Mouse (Mus musculus): ENCODE data around the gene Exph5. TPM values are rescaled to one million over a fixed set of nuclear protein-coding genes. Genes with fewer than 3 reads are reported as not detected.

Gene Exph5
- polyA plus RNA-seq, 1 experiment from 2014 or later, result 3.6 TPM

- no peak overlapping the region for H3K4me3 ChIP-seq (replicated peaks)
Observed at GRCm38 (mm10) chr9:53272714-53273113, 28.8 kb upstream of the Exph5 start.

GRCm38 (mm10) chr9:53276381-53276780 lies 25.1 kb upstream of the Exph5 start:
- ATAC-seq, result no peak
- Histone ChIP-seq H3K27ac (no peak overlapping the region), H3K9me3 (no peaks in the 10 kb centered on the region), H3K27me3 (replicated peaks) (no peaks in the 10 kb centered on the region), H3K4me1 (replicated peaks) (peaks cover 5% of the 10 kb centered on the region; the same call in 1 of the 2 replicates), H3K4me3 (replicated peaks) (no peak overlapping the region), H3K36me3 (no peaks in the 10 kb centered on the region), H3K9ac (no peak overlapping the region), H3K4me2 (replicated peaks) (no peak overlapping the region)
- WGBS, result 85% methylated on average over 1 of the region's 1 CpGs

More at GRCm38 (mm10) chr9:53272714-53273113, 28.8 kb upstream of the Exph5 start:
- no peaks in the 10 kb centered on the region for H3K9me3 ChIP-seq
- ATAC-seq, result peak; percentile 16; the same call in 1 of the 2 replicates
- peak overlapping the region; percentile 23; the same call in 1 of the 2 replicates for H3K27ac ChIP-seq
- H3K4me2 ChIP-seq (replicated peaks), result no peak overlapping the region
- H3K27me3 ChIP-seq (replicated peaks), result no peaks in the 10 kb centered on the region
- WGBS, result 61% methylated on average over 4 of the region's 4 CpGs
- no peak overlapping the region for H3K9ac ChIP-seq
- H3K36me3 ChIP-seq, result no peaks in the 10 kb centered on the region
- H3K4me1 ChIP-seq (replicated peaks), result peaks cover 8% of the 10 kb centered on the region; the same call in 1 of the 2 replicates

- 91% methylated on average over 2 of the region's 2 CpGs for WGBS
Observed at GRCm38 (mm10) chr9:53278997-53279396, 22.5 kb upstream of the Exph5 start.

GRCm38 (mm10) chr9:53286793-53287192 lies 14.7 kb upstream of the Exph5 start:
- no peak overlapping the region for H3K4me3 ChIP-seq (replicated peaks)
- no peak for ATAC-seq
- H3K9me3 ChIP-seq, result no peaks in the 10 kb centered on the region
- H3K4me1 ChIP-seq (replicated peaks), result no peaks in the 10 kb centered on the region
- H3K4me2 ChIP-seq (replicated peaks), result no peak overlapping the region
- no peaks in the 10 kb centered on the region for H3K27me3 ChIP-seq (replicated peaks)
- H3K36me3 ChIP-seq, result no peaks in the 10 kb centered on the region
- H3K9ac ChIP-seq, result no peak overlapping the region
- WGBS, result 83% methylated on average over 6 of the region's 6 CpGs
- no peak overlapping the region for H3K27ac ChIP-seq

More at GRCm38 (mm10) chr9:53278997-53279396, 22.5 kb upstream of the Exph5 start:
- H3K4me3 ChIP-seq (replicated peaks), result no peak overlapping the region
- H3K36me3 ChIP-seq, result no peaks in the 10 kb centered on the region
- H3K27me3 ChIP-seq (replicated peaks), result no peaks in the 10 kb centered on the region
- 0 out of 2 replicates have a peak, but pooled peaks cover 2% of the 10 kb centered on the region for H3K4me1 ChIP-seq (replicated peaks)
- no peaks in the 10 kb centered on the region for H3K9me3 ChIP-seq
- ATAC-seq, result no peak
- no peak overlapping the region for H3K4me2 ChIP-seq (replicated peaks)
- no peak overlapping the region for H3K9ac ChIP-seq
- no peak overlapping the region for H3K27ac ChIP-seq

GRCm38 (mm10) chr9:53290006-53290405 lies 11.5 kb upstream of the Exph5 start:
- Histone ChIP-seq H3K4me2 (replicated peaks) (no peak overlapping the region), H3K9me3 (no peaks in the 10 kb centered on the region), H3K27ac (no peak overlapping the region), H3K27me3 (replicated peaks) (no peaks in the 10 kb centered on the region), H3K4me3 (replicated peaks) (no peak overlapping the region), H3K36me3 (no peaks in the 10 kb centered on the region), H3K9ac (no peak overlapping the region), H3K4me1 (replicated peaks) (no peaks in the 10 kb centered on the region)
- 74% methylated on average over 3 of the region's 3 CpGs for WGBS
- ATAC-seq, result no peak

GRCm38 (mm10) chr9:53292833-53293232 lies 8.6 kb upstream of the Exph5 start:
- no peak overlapping the region for H3K4me3 ChIP-seq (replicated peaks)
- ATAC-seq, result no peak
- no peak overlapping the region for H3K27ac ChIP-seq
- no peaks in the 10 kb centered on the region for H3K4me1 ChIP-seq (replicated peaks)
- H3K9ac ChIP-seq, result no peak overlapping the region
- no peaks in the 10 kb centered on the region for H3K36me3 ChIP-seq
- H3K27me3 ChIP-seq (replicated peaks), result no peaks in the 10 kb centered on the region
- no peak overlapping the region for H3K4me2 ChIP-seq (replicated peaks)
- no peaks in the 10 kb centered on the region for H3K9me3 ChIP-seq

- 0 out of 2 replicates have a peak, but pooled peaks cover 7% of the 10 kb centered on the region for H3K4me1 ChIP-seq (replicated peaks)
- peak overlapping the region; percentile 87 for H3K4me2 ChIP-seq (replicated peaks)
- ATAC-seq, result peak; percentile 88
- peak overlapping the region; percentile 52 for H3K9ac ChIP-seq
- H3K9me3 ChIP-seq, result no peaks in the 10 kb centered on the region
- peak overlapping the region; percentile 74 for H3K27ac ChIP-seq
- no peaks in the 10 kb centered on the region for H3K27me3 ChIP-seq (replicated peaks)
- 3% methylated on average over 19 of the region's 19 CpGs for whole genome bisulfite sequencing
- H3K4me3 ChIP-seq (replicated peaks), result peak overlapping the region; percentile 43
- H3K36me3 ChIP-seq, result no peaks in the 10 kb centered on the region
Observed at GRCm38 (mm10) chr9:53301801-53302311, 386 bp downstream of the Exph5 start.

- Histone ChIP-seq H3K9me3 (no peaks in the 10 kb centered on the region), H3K4me1 (replicated peaks) (0 out of 2 replicates have a peak, but pooled peaks cover 7% of the 10 kb centered on the region), H3K9ac (no peak overlapping the region), H3K27me3 (replicated peaks) (no peaks in the 10 kb centered on the region), H3K4me3 (replicated peaks) (peak overlapping the region; percentile 43; the same call in 1 of the 2 replicates), H3K27ac (no peak overlapping the region), H3K4me2 (replicated peaks) (peak overlapping the region; percentile 87), H3K36me3 (no peaks in the 10 kb centered on the region)
- 45% methylated on average over 5 of the region's 5 CpGs for WGBS
- no peak for ATAC-seq
Observed at GRCm38 (mm10) chr9:53302415-53302814, 945 bp downstream of the Exph5 start.

- no peaks in the 10 kb centered on the region for H3K4me1 ChIP-seq (replicated peaks)
- ATAC-seq, result no peak
- no peak overlapping the region for H3K4me3 ChIP-seq (replicated peaks)
- no peak overlapping the region for H3K4me2 ChIP-seq (replicated peaks)
- no peak overlapping the region for H3K9ac ChIP-seq
- WGBS, result 77% methylated on average over 7 of the region's 7 CpGs
- H3K9me3 ChIP-seq, result no peaks in the 10 kb centered on the region
- H3K27ac ChIP-seq, result no peak overlapping the region
- H3K36me3 ChIP-seq, result no peaks in the 10 kb centered on the region
- H3K27me3 ChIP-seq (replicated peaks), result no peaks in the 10 kb centered on the region
Observed at GRCm38 (mm10) chr9:53307904-53308303, 6.4 kb downstream of the Exph5 start.

GRCm38 (mm10) chr9:53312981-53313380 lies 11.5 kb downstream of the Exph5 start:
- Histone ChIP-seq H3K27me3 (replicated peaks) (no peaks in the 10 kb centered on the region), H3K9me3 (no peaks in the 10 kb centered on the region), H3K4me1 (replicated peaks) (0 out of 2 replicates have a peak, but pooled peaks cover 2% of the 10 kb centered on the region), H3K27ac (no peak overlapping the region), H3K4me3 (replicated peaks) (no peak overlapping the region), H3K9ac (no peak overlapping the region), H3K4me2 (replicated peaks) (no peak overlapping the region), H3K36me3 (no peaks in the 10 kb centered on the region)
- no peak for ATAC-seq
- 95% methylated on average over 1 of the region's 1 CpGs for WGBS

- no peak overlapping the region for H3K27ac ChIP-seq
- H3K27me3 ChIP-seq (replicated peaks), result no peaks in the 10 kb centered on the region
- H3K4me1 ChIP-seq (replicated peaks), result 0 out of 2 replicates have a peak, but pooled peaks cover 4% of the 10 kb centered on the region
- H3K4me3 ChIP-seq (replicated peaks), result no peak overlapping the region
- WGBS, result 42% methylated on average over 10 of the region's 10 CpGs
- H3K9ac ChIP-seq, result no peak overlapping the region
- no peak for ATAC-seq
- no peaks in the 10 kb centered on the region for H3K9me3 ChIP-seq
- H3K36me3 ChIP-seq, result no peaks in the 10 kb centered on the region
- H3K4me2 ChIP-seq (replicated peaks), result no peak overlapping the region
Observed at GRCm38 (mm10) chr9:53320894-53321650, 19.6 kb downstream of the Exph5 start.

- no peaks in the 10 kb centered on the region for H3K27me3 ChIP-seq (replicated peaks)
- WGBS, result 84% methylated on average over 8 of the region's 8 CpGs
- H3K36me3 ChIP-seq, result no peaks in the 10 kb centered on the region
- H3K27ac ChIP-seq, result no peak overlapping the region
- H3K4me1 ChIP-seq (replicated peaks), result 0 out of 2 replicates have a peak, but pooled peaks cover 4% of the 10 kb centered on the region
- no peak overlapping the region for H3K4me2 ChIP-seq (replicated peaks)
- no peak overlapping the region for H3K4me3 ChIP-seq (replicated peaks)
- no peak overlapping the region for H3K9ac ChIP-seq
- no peak for ATAC-seq
- H3K9me3 ChIP-seq, result no peaks in the 10 kb centered on the region
Observed at GRCm38 (mm10) chr9:53321683-53322082, 20.2 kb downstream of the Exph5 start.
